Mouse (Mus musculus) limb, embryonic 13.5 days (tissue): ENCODE measurements around the gene Sod2. TPM values are rescaled to one million over a fixed set of nuclear protein-coding genes. Genes with fewer than 3 reads are reported as not detected.
A peak's percentile ranks its signal among the peaks of the same experiment; 100 is the strongest.
"Not testable (repeated sequence)": the region's sequence is repeated elsewhere in the genome, so short reads cannot be mapped to it uniquely, and the experiment has no call there.

Experiments used
- ATAC-seq: fragments of 200-750 bp; cut with Nextera tagmentation; 2 replicates; pipeline ENCODE4 v1.8.0; 2017; ENCODE audit warnings: low read depth, moderate number of reproducible peaks, moderate TSS enrichment; ENCODE audit not compliant: low FRiP score
- H3K27ac ChIP-seq: fragments of 300-500 bp; sonication (generic); 2 replicates; pipeline ENCODE4 v1.5.1; 2015; ENCODE audit warnings: inconsistent platforms, mild to moderate bottlenecking, moderate library complexity
- H3K27me3 ChIP-seq: fragments of 300-500 bp; sonication (generic); 2 replicates; pipeline ENCODE4 v1.6.1; 2015; ENCODE audit warnings: mild to moderate bottlenecking, inconsistent platforms
- H3K36me3 ChIP-seq: fragments of 300-500 bp; sonication (generic); 2 replicates; pipeline ENCODE4 v1.6.1; 2015; ENCODE audit warnings: inconsistent platforms, mild to moderate bottlenecking, moderate library complexity
- H3K4me1 ChIP-seq: fragments of 300-500 bp; sonication (generic); 2 replicates; pipeline ENCODE4 v1.6.1; 2015; ENCODE audit warnings: inconsistent platforms
- H3K4me2 ChIP-seq: fragments of 300-500 bp; sonication (generic); replicated peaks from 2 replicates; pipeline ENCODE4 v1.6.1; 2015; ENCODE audit warnings: inconsistent platforms, mild to moderate bottlenecking, moderate library complexity
- H3K4me3 ChIP-seq: fragments of 300-500 bp; sonication (generic); 2 replicates; pipeline ENCODE4 v1.5.1; 2015; ENCODE audit warnings: moderate library complexity, mild to moderate bottlenecking, inconsistent platforms
- H3K9ac ChIP-seq: fragments of 300-500 bp; sonication (generic); 2 replicates; pipeline ENCODE4 v1.6.1; 2015; ENCODE audit warnings: mild to moderate bottlenecking, inconsistent platforms
- H3K9me3 ChIP-seq: fragments of 300-500 bp; sonication (generic); 2 replicates; pipeline ENCODE4 v1.6.1; 2016; ENCODE audit warnings: inconsistent platforms
- WGBS: fragments of 180-500 bp; shearing (Covaris S2); methylation state at CpG from one replicate; pipeline ENCODE4 v1.1.7; 2015; 5-methylcytosine and 5-hydroxymethylcytosine counted together
- polyA plus RNA-seq: library from polyadenylated mRNA; unstranded; fragments of >200 nt; fragmentation: Nextera tagmentation; extraction: Ambion mirVana; gene quantifications from 2 replicates; pipeline ENCODE4 v1.2.1, GENCODE M21; 2015

Gene Sod2
- polyA plus RNA-seq, 1 experiment from 2014 or later: 85.1 TPM

- H3K9me3 ChIP-seq, H3K27ac ChIP-seq, H3K9ac ChIP-seq, H3K27me3 ChIP-seq, ATAC-seq, H3K4me3 ChIP-seq, H3K36me3 ChIP-seq, H3K4me2 ChIP-seq, H3K4me1 ChIP-seq: not testable (repeated sequence)
- WGBS: 85% methylated on average over 5 of the region's 12 CpGs
Measured at GRCm38 (mm10) chr17:13036627-13037192, 30.1 kb downstream of the Sod2 start.

GRCm38 (mm10) chr17:13043846-13044673 is 37.4 kb downstream of the Sod2 start:
- not testable (repeated sequence) for H3K27me3 ChIP-seq, H3K4me1 ChIP-seq, H3K4me2 ChIP-seq, H3K9me3 ChIP-seq, H3K36me3 ChIP-seq, H3K27ac ChIP-seq, H3K9ac ChIP-seq, H3K4me3 ChIP-seq
- 16% methylated on average over 4 of the region's 4 CpGs for WGBS
- peak; percentile 86 for ATAC-seq

- not testable (repeated sequence) for H3K27me3 ChIP-seq, H3K9me3 ChIP-seq, H3K36me3 ChIP-seq, H3K27ac ChIP-seq, ATAC-seq, H3K9ac ChIP-seq, H3K4me1 ChIP-seq, H3K4me2 ChIP-seq, H3K4me3 ChIP-seq
- WGBS: 75% methylated on average over 2 of the region's 8 CpGs
Measured at GRCm38 (mm10) chr17:13052124-13052813, 45.6 kb downstream of the Sod2 start, which contains the start of gene Gpr31b. Gpr31b (minus strand) TSS chr17:13052296.

- H3K9me3 ChIP-seq, H3K4me1 ChIP-seq, H3K27ac ChIP-seq, ATAC-seq, H3K9ac ChIP-seq, H3K4me3 ChIP-seq, H3K4me2 ChIP-seq, H3K36me3 ChIP-seq, H3K27me3 ChIP-seq: not testable (repeated sequence)
- 87% methylated on average over 4 of the region's 4 CpGs for WGBS
Measured at GRCm38 (mm10) chr17:13060804-13061203, 54.2 kb downstream of the Sod2 start, which contains the start of gene Tcp10b. Tcp10b (plus strand) TSS chr17:13061104.

- H3K4me2 ChIP-seq, H3K27me3 ChIP-seq, H3K9ac ChIP-seq, H3K27ac ChIP-seq, H3K4me3 ChIP-seq, H3K36me3 ChIP-seq, H3K9me3 ChIP-seq, H3K4me1 ChIP-seq: not testable (repeated sequence)
- 0 out of 2 replicates have a peak, but pooled peaks have one; percentile 19 for ATAC-seq
- 79% methylated on average over 6 of the region's 7 CpGs for WGBS
Measured at GRCm38 (mm10) chr17:13062882-13063281, 56.2 kb downstream of the Sod2 start.

GRCm38 (mm10) chr17:13067864-13068385 is 61.3 kb downstream of the Sod2 start:
- not testable (repeated sequence) for H3K4me1 ChIP-seq, H3K36me3 ChIP-seq, H3K27me3 ChIP-seq, H3K27ac ChIP-seq, H3K4me2 ChIP-seq, H3K9me3 ChIP-seq, H3K9ac ChIP-seq, H3K4me3 ChIP-seq, ATAC-seq
- 92% methylated on average over 1 of the region's 4 CpGs for WGBS

GRCm38 (mm10) chr17:13069227-13069626 is 62.6 kb downstream of the Sod2 start:
- H3K9me3 ChIP-seq, H3K9ac ChIP-seq, ATAC-seq, H3K4me3 ChIP-seq, H3K27me3 ChIP-seq, H3K4me2 ChIP-seq, H3K36me3 ChIP-seq, H3K4me1 ChIP-seq, H3K27ac ChIP-seq: not testable (repeated sequence)
- WGBS: 75% methylated on average over 4 of the region's 5 CpGs

Other genes starting within 250 kb of the Sod2 start
- gene Igf2r, start 237.2 kb upstream of the Sod2 start, polyA plus RNA-seq: 48.7 and 51.5 TPM in 2 replicates
- 1.7 and 2.4 TPM in 2 replicates for gene Mas1, start 138.7 kb upstream of the Sod2 start, polyA plus RNA-seq
- gene Mrgprh, start 130.8 kb upstream of the Sod2 start, polyA plus RNA-seq: 0.08 and 0.09 TPM in 2 replicates
- gene Pnldc1, start 96.6 kb upstream of the Sod2 start, polyA plus RNA-seq: 1.8 and 2.4 TPM in 2 replicates
- gene Tcp1, start 91.1 kb upstream of the Sod2 start, polyA plus RNA-seq: 450 and 465 TPM in 2 replicates
- 155 and 161 TPM in 2 replicates for gene Mrpl18, start 90.5 kb upstream of the Sod2 start, polyA plus RNA-seq
- gene Acat3, start 66.2 kb upstream of the Sod2 start, polyA plus RNA-seq: 0.70 and 1.0 TPM in 2 replicates
- 207 and 209 TPM in 2 replicates for gene Acat2, start 46.1 kb upstream of the Sod2 start, polyA plus RNA-seq
- gene Wtap, start 12.7 kb upstream of the Sod2 start, polyA plus RNA-seq: 173 and 180 TPM in 2 replicates
- gene Gpr31b, start 45.5 kb downstream of the Sod2 start, polyA plus RNA-seq: not detected in 2 replicates
- 0.17 TPM in 1 of 2 replicates, not detected in the other for gene Tcp10b, start 54.3 kb downstream of the Sod2 start, polyA plus RNA-seq
- 0.09 TPM in 1 of 2 replicates, not detected in the other for gene Unc93a, start 125.0 kb downstream of the Sod2 start, polyA plus RNA-seq
- gene Smok2a, start 214.3 kb downstream of the Sod2 start, polyA plus RNA-seq: not detected in 2 replicates
- gene Smok2b, start 223.4 kb downstream of the Sod2 start, polyA plus RNA-seq: not detected in 2 replicates